Mouse (Mus musculus) forebrain, postnatal 0 days (tissue): ENCODE data around the gene Mylpf. TPM values are rescaled to one million over a fixed set of nuclear protein-coding genes. Genes with fewer than 3 reads are reported as not detected.
"Not testable (repeated sequence)": the region's sequence is repeated elsewhere in the genome, so short reads cannot be mapped to it uniquely, and the experiment has no call there.

Source experiments
- ATAC-seq: fragments of 200-750 bp; cut with Nextera tagmentation; 2 replicates; pipeline ENCODE4 v1.8.0; 2017; ENCODE audit warnings: mild to moderate bottlenecking, moderate library complexity
- DNase-seq: peaks from one replicate; pipeline ENCODE4 v3.0.0-alpha.2; 2015
- H3K27ac ChIP-seq: fragments of 300-500 bp; sonication (generic); 2 replicates; pipeline ENCODE4 v1.5.1; 2014; ENCODE audit warnings: low read depth, mild to moderate bottlenecking, antibody characterized with exemption, low read length, moderate library complexity, mixed read lengths
- H3K27me3 ChIP-seq: fragments of 300-500 bp; sonication (generic); 2 replicates; pipeline ENCODE4 v1.6.1; 2014; ENCODE audit warnings: mild to moderate bottlenecking, low read length, mixed read lengths; ENCODE audit not compliant: insufficient read depth
- H3K36me3 ChIP-seq: fragments of 300-500 bp; sonication (generic); 2 replicates; pipeline ENCODE4 v1.6.1; 2014; ENCODE audit warnings: mild to moderate bottlenecking, moderate library complexity; ENCODE audit not compliant: insufficient read depth
- H3K4me1 ChIP-seq: fragments of 300-500 bp; sonication (generic); 2 replicates; pipeline ENCODE4 v1.6.1; 2014; ENCODE audit warnings: antibody characterized with exemption; ENCODE audit not compliant: insufficient read depth
- H3K4me2 ChIP-seq: fragments of 300-500 bp; sonication (generic); 2 replicates; pipeline ENCODE4 v1.6.1; 2014; ENCODE audit warnings: low read depth, mild to moderate bottlenecking, moderate library complexity
- H3K4me3 ChIP-seq: fragments of 300-500 bp; sonication (generic); 2 replicates; pipeline ENCODE4 v1.5.1; 2014; ENCODE audit warnings: low read depth, low read length, mixed read lengths
- H3K9ac ChIP-seq: fragments of 300-500 bp; sonication (generic); 2 replicates; pipeline ENCODE4 v1.6.1; 2014; ENCODE audit warnings: mild to moderate bottlenecking
- H3K9me3 ChIP-seq: fragments of 300-500 bp; sonication (generic); 2 replicates; pipeline ENCODE4 v1.6.1; 2016; ENCODE audit warnings: low read length
- CTCF ChIP-seq: sonication (generic); IDR thresholded peaks from 2 replicates; pipeline ENCODE4 v1.5.1; 2016; ENCODE audit warnings: antibody characterized with exemption, control low read depth, low read depth
- WGBS: fragments of 180-500 bp; shearing (Covaris S2); extraction: QIAGEN DNeasy Blood & Tissue Kit; methylation state at CpG from one replicate; pipeline ENCODE4 v1.1.7; 2014; 5-methylcytosine and 5-hydroxymethylcytosine counted together
- polyA plus RNA-seq: library from polyadenylated mRNA; unstranded; fragments of >200 nt; fragmentation: Nextera tagmentation; extraction: Ambion mirVana; gene quantifications from 2 replicates; pipeline ENCODE4 v1.2.1, GENCODE M21; 2015
- total RNA-seq: library from RNA; depleted of rRNA; stranded (reverse); fragments of >200 nt; gene quantifications from 2 replicates; pipeline ENCODE4 v1.2.3, GENCODE M21; 2014

Gene Mylpf
- total and polyA plus RNA-seq, 2 experiments from 2014 or later, result 0.52 to 3.2 TPM

DNA sequence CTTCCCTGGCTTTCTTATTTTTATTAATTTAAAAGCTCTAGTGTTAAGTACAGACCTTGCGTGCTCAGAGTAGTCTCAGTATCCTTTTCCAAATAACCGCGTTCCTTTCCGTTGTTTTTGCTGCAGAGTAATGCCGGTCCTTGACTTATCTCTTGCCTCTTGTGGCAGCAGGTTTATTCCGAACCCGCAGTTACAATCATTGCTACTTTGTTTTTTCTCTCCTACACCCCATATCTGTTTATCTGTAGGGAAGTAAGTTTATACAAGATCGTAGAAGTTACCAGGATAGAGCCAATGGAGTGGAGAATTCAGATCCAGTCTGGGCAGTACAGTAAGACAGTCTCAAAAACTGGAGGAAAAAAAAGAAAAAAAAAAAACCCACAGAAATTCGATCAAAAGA lies 25.1 kb downstream of the Mylpf start:
- Histone ChIP-seq H3K4me3 (peak overlapping the region; percentile 88), H3K4me2 (peak overlapping the region; percentile 74), H3K9me3 (no peaks in the 10 kb centered on the region), H3K9ac (peak overlapping the region; percentile 100), H3K36me3 (peaks cover 33% of the 10 kb centered on the region), H3K27me3 (no peaks in the 10 kb centered on the region), H3K4me1 (peaks cover 15% of the 10 kb centered on the region), H3K27ac (peak overlapping the region; percentile 99)
- no peak for TF ChIP-seq CTCF
- ATAC-seq (no peak), DNase-seq (no peak)
- WGBS, result 3% methylated on average over 9 of the region's 9 CpGs

DNA sequence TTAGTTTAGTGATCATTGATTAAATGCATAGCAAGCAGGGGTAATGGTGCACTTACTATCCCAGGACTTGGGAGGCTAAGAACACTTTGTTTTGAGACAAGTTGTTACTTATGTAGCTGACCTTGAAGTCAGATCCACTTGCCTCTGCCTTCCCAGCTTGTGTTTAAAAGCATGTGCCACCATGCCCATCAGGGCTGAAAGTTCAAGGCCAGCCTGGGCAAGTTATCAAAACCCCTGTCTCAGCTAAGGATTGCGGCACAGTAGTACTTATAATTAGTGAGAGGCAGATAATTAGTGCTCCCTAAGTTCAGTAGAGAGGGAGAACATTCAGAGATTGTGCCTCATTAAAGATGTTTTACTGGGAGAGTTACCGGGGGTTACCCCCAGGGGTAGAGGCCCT lies 26.1 kb downstream of the Mylpf start:
- Histone ChIP-seq H3K36me3 (peaks cover 36% of the 10 kb centered on the region), H3K27ac (no peak overlapping the region), H3K9ac (no peak overlapping the region), H3K9me3 (no peaks in the 10 kb centered on the region), H3K4me2 (no peak overlapping the region; the same call in 1 of the 2 replicates), H3K4me1 (peaks cover 15% of the 10 kb centered on the region), H3K4me3 (no peak overlapping the region), H3K27me3 (no peaks in the 10 kb centered on the region)
- WGBS, result 69% methylated on average over 2 of the region's 2 CpGs
- ATAC-seq (no peak), DNase-seq (no peak)
- TF ChIP-seq CTCF, result no peak

DNA sequence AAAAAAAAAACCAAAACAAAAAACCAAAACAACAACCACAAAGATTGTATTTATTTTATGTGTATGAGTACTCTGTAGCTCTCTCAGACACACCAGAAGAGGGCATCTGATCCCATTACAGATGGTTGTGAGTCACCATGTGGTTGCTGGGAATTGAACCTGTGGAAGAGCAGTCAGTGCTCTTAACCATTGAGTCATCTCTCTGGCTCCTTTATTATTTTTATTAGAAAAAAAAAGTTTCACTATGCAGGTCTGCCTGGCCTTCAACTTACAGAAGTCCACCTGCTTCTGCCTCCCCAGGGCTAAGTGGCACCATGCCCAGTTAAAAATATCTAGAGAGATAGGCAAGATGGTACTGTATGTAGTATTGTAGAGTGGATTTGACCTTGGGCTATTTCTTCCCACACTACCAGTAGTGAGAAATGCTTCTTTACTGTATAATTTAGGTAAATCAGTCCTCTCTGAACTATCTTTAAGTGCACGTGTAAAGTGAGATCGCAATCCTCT lies 34.7 kb downstream of the Mylpf start:
- Histone ChIP-seq H3K27me3 (no peaks in the 10 kb centered on the region), H3K4me3 (peak overlapping the region; percentile 98), H3K4me1 (peaks cover 10% of the 10 kb centered on the region), H3K9ac (peak overlapping the region; percentile 95), H3K27ac (peak overlapping the region; percentile 89), H3K4me2 (peak overlapping the region; percentile 67), H3K9me3 (no peaks in the 10 kb centered on the region), H3K36me3 (0 out of 2 replicates have a peak, but pooled peaks cover 16% of the 10 kb centered on the region)
- no peak for TF ChIP-seq CTCF
- 31% methylated on average over 2 of the region's 2 CpGs for WGBS
- ATAC-seq (no peak), DNase-seq (no peak)

DNA sequence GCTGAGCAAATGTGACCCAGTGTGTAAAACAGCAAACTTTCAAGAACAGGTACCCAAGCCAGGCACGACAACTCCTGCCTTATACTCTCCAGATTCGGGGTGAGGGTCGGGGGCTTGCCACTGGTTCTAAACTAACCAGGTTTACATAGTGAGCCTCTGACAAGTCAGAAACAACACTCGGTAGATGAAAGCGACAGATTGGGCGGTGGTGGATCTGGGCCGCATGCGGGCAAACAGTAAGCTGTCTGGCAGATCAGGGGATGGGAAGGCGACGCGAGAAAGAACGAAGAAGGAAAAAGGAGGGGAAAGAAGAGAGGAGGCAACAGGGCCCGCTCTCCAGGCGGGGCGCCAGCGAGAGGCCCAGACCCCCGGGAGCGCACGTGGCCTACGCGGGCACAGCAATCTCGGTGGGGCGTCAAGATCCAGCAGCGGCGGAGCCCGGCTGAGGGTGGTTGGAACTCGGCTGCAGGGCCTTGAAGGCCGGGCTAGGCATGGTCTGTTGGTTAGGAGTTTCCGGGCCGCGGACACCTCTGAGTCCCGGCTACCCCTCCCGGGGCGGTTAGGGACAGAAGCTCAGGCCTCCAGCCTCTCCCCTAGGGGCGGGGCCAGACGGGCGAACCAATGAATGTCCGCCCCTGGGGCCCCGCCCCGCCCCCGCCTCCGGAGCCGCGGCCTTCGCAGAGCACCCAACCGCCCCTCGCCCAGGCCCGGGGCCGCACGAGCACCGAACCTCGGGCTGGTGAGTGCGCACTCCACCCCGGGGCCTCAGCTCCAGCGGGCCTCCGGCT lies 35.4 kb downstream of the Mylpf start, which contains the start of gene Zfp771:
Gene Zfp771 (plus strand): TSS at position 405 of the 788 bp plus-strand sequence.
- Histone ChIP-seq H3K27me3 (no peaks in the 10 kb centered on the region), H3K4me2 (peak within 1 kb of the TSS; percentile 67), H3K9me3 (no peaks in the 10 kb centered on the region), H3K4me1 (peaks cover 10% of the 10 kb centered on the region), H3K27ac (peak within 1 kb of the TSS; percentile 89), H3K4me3 (peak within 1 kb of the TSS; percentile 98), H3K9ac (peak within 1 kb of the TSS; percentile 95), H3K36me3 (0 out of 2 replicates have a peak, but pooled peaks cover 13% of the 10 kb centered on the region)
- under 1% methylated on average over 54 of the region's 56 CpGs for WGBS
- DNase-seq (peak; percentile 94), ATAC-seq (peak; percentile 95)
- peak; percentile 45; the same call in 1 of the 2 replicates for TF ChIP-seq CTCF

DNA sequence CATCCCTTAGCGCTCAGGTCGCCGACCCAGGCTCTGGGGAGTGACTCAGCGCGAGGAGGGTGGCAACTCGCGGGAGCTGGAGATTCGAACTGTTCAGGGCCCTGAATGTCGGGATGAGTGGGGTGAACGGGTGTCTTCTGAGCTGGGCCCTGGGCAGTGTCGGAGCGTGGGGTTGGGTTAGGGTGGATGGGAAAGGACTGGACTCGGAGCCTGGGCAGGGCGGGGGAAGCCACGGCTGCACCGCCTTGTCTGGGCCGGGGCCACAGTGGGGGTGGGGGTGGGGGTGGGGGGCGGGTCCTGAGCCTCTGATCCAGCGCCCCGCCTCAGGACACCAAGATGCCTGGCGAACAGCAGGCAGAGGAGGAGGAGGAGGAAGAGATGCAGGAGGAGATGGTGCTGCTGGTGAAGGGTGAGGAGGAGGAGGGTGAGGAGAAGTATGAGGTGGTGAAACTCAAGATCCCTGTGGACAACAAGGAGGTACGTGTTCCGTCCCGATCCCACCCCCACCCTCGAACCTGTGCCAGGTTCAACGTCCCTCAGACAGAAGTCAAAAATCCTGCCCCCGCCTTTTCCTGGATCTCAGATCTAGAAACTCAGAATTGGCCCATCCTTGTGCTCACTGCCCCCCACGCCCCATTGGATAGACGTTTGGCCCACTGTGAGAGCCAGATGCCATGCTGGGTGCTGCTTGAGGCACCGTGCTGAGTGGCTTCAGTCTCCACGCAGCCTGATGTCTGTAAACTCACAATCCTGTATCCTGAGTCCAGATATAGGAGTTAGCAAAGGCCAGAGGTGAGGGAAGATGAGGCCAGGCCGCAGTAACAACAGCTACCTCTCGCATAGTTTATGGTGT lies 36.2 kb downstream of the Mylpf start:
- no peak for DNase-seq
- 10% methylated on average over 29 of the region's 33 CpGs for WGBS
- Histone ChIP-seq H3K9ac (peak overlapping the region; percentile 95), H3K4me1 (peaks cover 10% of the 10 kb centered on the region), H3K36me3 (peaks cover 18% of the 10 kb centered on the region; the same call in 1 of the 2 replicates), H3K4me3 (peak overlapping the region; percentile 98), H3K27ac (peak overlapping the region; percentile 89), H3K4me2 (peak overlapping the region; percentile 67), H3K9me3 (no peaks in the 10 kb centered on the region), H3K27me3 (no peaks in the 10 kb centered on the region)
- no peak for TF ChIP-seq CTCF
- ATAC-seq, result peak; percentile 59; the same call in 1 of the 2 replicates

DNA sequence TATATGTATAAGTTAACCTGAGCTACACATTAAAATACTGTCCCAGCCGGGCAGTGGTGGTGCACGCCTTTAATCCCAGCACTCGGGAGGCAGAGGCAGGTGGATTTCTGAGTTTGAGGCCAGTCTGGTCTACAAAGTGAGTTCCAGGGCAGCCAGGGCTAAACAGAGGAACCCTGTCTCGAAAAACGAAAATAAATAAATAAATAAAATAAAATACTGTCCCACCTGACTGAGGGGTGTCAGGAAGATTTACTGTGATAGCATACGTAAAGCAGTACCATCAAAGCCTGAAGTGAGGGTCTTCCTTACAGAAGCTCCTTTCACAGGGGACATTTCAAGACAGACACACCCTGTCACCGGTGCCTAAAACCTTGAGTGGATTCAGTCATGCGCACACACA lies 41.8 kb downstream of the Mylpf start:
- not testable (repeated sequence) for H3K9ac ChIP-seq, H3K4me3 ChIP-seq, H3K27ac ChIP-seq, DNase-seq, ATAC-seq, H3K9me3 ChIP-seq, H3K27me3 ChIP-seq, H3K4me1 ChIP-seq, H3K4me2 ChIP-seq
- peaks cover 18% of the 10 kb centered on the region; the same call in 1 of the 2 replicates for H3K36me3 ChIP-seq
- 93% methylated on average over 8 of the region's 8 CpGs for WGBS
